Mouse (Mus musculus): ENCODE measurements around the gene Fto.

Fto gene

DNA sequence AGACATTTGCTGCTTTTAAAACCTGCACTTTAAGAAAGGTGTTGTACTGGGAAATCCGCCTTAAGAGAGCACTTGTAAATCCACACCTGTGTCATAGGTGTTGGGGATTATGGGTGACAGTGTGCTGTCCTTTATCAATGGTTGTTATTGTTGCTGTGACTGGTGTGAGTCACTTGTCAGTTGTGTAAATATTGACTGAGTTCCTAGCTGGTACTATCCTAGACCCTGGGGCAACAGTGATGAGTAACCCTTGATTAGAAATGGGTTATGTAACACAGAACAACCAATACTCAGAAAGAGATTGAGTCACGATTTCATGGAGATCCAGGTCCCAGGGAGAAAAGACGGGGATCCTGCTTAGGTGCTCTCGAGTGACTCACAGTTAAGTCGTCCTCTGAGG lies 216.4 kb downstream of the Fto start:
- DNase-seq (ENCODE audit: low spot score) = no peak

DNA sequence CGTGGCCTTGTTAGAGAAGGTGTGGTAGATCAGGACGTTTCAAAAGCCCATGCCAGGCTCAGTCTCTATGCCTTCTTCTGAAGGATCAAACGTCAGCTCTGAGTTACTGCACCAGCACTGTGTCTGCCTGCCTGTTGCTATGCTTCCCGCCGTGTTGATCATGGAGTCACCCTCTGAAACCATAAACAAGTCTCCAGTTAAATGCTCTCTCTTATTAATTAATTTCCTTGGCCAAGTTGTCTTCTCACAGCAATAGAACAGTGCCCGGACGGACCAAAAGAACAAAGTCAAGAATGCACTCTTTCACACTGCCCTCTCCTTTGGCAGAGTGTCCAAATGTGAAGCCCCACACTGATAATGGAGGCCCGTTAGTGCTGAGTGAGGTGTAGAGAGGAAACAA lies 217.3 kb downstream of the Fto start:
- DNase-seq (ENCODE audit: low spot score) = no peak

DNA sequence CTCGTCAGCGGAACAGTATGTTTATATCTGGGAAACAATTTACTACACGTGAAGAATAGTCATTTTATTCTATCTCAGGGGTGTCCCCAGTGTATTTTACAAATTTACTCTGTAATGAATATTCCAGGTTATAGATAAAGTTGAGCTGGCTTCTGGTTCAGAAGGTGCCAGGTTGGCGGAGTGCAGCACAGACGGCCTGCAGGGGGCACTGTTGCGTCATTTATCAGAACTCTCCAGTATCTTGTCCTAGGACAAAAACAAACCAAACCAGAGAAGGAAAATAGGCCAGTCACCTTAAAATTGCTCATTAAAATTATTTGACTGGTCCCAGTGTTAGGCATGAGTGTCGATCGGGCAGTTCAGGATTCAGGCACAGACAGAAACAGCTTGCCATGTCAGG lies 218.6 kb downstream of the Fto start:
- peak; percentile 91 for DNase-seq (ENCODE audit: low spot score)

GRCm38 (mm10) chr8:91532671-91533436 lies 219.5 kb downstream of the Fto start:
- DNase-seq (ENCODE audit: low spot score) = no peak

DNA sequence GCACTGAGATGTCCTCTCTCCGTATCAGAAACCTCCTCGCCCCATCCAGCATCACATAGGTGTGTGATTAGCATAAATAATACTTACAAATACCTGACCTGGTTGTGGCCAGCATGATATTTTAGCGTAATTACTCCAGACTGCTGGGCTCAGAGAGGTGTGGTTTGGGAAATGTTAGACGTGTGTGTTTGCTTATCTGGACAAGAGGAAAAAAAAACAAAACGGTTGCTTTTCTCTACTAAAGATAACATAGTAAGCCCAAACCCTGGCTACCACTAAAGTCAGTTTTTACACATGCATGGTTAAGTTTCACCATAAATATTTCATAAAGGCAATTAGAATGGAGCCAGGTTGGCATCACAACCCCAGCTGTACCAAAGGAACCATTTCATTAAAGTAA lies 221.4 kb downstream of the Fto start:
- no peak for DNase-seq (ENCODE audit: low spot score)

DNA sequence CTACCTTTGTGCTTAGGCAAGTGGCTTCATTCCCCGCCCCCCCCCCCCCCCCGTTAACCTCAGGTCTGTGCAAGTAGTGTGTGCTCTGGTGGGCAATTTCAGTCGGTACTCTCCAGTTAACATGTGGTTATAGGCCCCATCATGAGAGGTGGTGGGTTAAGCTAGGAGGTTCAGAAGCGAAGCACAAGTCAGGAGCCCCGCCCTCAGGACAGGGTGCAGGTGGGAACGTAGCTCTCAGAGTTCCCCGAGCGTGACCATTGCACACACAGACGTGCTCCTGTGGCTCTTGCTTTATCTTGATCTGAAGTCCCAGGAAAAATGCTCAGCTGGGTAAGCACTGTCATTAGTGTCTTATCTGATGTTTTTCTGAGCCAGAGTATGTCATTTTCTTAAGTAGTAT lies 224.8 kb downstream of the Fto start:
- no peak for DNase-seq (ENCODE audit: low spot score)

GRCm38 (mm10) chr8:91538892-91539291 lies 225.6 kb downstream of the Fto start:
- DNase-seq (ENCODE audit: low spot score) = no peak

GRCm38 (mm10) chr8:91539586-91539985 lies 226.3 kb downstream of the Fto start:
- no peak for DNase-seq (ENCODE audit: low spot score)

DNA sequence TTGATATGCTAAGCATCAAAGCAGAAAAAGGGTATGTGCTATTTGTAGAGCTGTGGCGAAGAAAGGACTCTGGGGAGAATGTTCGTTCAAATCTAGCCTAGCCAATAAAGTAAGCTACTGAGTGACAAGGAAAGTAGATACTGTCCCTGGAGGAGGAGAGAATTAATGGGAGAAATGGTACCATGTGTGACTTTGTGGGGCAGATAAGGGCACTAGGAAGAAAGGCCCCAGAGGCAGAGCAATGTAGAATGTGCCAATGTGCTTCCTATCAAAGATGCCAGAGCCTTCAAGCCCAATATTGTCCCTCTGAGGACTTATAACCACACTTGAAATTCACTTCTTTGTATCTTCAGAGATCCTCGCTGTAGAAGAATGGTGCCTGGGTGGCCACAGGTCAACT lies 227.9 kb downstream of the Fto start:
- no peak for DNase-seq (ENCODE audit: low spot score)

GRCm38 (mm10) chr8:91545561-91545960 lies 232.2 kb downstream of the Fto start:
- DNase-seq (ENCODE audit: low spot score) = no peak

GRCm38 (mm10) chr8:91546599-91546998 lies 233.3 kb downstream of the Fto start:
- peak; percentile 51 for DNase-seq (ENCODE audit: low spot score)

DNA sequence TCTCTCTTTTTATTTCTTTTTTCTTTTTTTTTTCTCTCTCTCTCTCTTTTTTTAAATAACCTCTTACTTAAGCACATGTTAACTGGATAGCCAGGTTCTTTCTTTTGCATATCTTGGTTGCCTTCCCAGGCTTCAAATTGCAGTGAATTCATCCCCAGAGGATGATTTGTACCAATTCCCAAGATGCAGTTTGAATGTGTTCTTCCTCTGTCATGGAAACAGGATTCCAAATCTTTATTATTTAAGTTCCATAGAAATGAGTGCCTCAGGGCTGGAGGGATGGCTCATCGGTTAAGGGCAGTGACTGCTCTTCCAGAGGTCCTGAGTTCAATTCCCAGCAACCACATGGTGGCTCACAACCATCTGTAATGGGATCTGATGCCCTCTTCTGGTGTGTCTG lies 236.8 kb downstream of the Fto start:
- no peak for DNase-seq (ENCODE audit: low spot score)

GRCm38 (mm10) chr8:91551166-91551765 lies 237.9 kb downstream of the Fto start:
- no peak for DNase-seq (ENCODE audit: low spot score)

DNA sequence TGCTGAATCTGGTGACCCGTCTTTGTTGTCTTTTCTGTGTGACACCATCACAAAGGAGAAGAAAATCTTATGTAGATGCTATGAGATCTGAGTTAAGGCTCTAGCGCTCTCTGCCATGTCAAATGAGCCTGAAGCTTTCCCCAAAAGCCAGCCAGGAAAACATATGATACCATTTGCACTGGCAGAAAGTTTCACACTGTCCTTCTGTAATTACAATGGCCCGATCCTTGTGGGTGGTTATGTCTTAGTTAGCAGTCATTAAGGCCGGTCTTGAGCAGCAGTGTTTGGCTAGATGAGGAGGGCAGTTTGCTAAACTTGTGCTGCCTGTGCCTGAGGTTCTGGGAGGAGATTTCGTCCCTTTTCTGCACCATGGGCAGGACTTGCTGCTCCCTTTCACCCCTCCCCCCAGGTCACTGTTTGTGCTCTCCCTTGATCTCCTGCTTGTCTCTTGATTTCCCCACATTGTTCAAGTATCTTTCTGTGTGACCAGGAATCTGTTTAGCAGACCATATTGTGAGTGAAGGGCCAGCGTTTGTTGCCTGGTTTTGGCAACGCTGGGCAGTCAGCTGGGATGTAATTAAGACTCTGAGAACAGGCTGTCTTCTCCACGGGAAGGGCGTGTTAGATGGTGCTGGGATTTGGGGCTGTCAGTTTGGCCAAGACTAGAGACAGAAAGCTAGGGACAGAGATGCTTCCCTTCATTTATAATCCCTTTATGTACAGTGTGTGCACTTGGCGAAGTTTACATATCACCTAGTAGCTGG lies 238.6 kb downstream of the Fto start:
- DNase-seq (ENCODE audit: low spot score) = peak; percentile 70

DNA sequence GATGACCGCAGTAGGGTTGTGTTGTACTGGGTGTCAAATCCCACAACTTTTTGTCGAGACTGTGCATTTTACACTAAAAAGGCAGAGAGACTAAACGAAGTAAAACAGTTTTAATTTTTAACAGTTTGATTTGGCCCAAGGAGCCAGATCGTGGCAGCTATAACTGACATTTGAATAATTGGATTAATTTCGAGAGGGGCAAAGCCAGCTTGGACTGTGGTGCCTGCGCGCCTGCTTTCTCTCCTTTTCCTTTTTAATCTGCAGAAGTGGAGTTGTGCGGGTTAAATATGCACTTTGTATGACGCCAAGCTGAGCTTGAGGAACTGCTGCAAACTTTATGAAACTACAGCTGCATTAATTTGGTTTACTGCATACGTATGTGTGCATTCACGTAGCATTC lies 239.3 kb downstream of the Fto start:
- peak; percentile 72 for DNase-seq (ENCODE audit: low spot score)

GRCm38 (mm10) chr8:91553387-91553786 lies 240.1 kb downstream of the Fto start:
- no peak for DNase-seq (ENCODE audit: low spot score)

- DNase-seq (ENCODE audit: low spot score) = peak; percentile 72
Observed at GRCm38 (mm10) chr8:91557041-91557587, 243.8 kb downstream of the Fto start.

- no peak for DNase-seq (ENCODE audit: low spot score)
Observed at GRCm38 (mm10) chr8:91558408-91558807, 245.1 kb downstream of the Fto start.

DNA sequence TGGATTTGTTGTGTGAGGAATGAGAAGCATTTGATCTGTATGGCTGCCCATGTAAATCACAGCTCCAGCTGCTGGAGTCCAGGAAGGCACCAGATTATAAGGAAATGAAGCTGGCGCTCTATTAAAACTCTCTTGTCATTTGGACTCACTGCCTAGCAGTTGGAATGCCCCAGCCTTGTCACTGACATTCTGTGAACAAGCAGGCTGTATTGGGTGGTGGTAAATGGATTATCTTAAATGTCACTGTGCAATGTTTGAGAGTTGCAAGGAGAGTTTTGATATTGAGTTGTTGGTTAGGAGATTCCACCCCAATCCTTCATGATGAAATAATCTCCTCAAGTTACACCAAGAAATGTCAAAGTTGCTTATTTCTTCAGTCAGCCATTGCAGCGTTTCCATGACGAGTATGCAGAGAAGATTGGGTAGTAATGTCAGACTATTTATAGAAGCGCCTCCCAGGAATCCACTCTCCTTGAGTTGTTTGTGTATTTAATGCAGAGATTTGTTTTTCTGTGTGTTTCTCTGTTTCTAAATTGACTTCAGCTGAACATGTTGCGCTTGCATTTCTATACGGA lies 246.8 kb downstream of the Fto start:
- DNase-seq (ENCODE audit: low spot score) = no peak

GRCm38 (mm10) chr8:91561241-91561640 lies 247.9 kb downstream of the Fto start:
- no peak for DNase-seq (ENCODE audit: low spot score)

DNA sequence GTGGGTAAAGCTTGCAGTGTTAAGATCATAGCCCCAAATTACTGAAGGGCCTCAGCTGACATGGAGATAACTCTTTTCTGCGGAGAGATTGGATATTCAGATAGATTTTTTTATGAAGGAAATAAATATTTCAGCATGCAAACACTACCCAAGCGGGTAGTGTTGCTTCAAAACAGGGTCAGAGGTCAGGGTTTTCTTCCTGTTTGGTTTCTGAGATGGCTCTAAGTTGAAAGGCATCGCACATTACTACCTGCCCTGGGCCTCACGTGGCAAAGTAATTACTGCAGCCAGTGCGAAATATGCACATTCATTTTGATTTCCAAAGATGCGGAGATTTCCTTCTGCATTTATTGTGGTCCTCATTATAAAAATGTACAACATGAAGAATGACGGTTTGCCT lies 249.3 kb downstream of the Fto start:
- no peak for DNase-seq (ENCODE audit: low spot score)

DNA sequence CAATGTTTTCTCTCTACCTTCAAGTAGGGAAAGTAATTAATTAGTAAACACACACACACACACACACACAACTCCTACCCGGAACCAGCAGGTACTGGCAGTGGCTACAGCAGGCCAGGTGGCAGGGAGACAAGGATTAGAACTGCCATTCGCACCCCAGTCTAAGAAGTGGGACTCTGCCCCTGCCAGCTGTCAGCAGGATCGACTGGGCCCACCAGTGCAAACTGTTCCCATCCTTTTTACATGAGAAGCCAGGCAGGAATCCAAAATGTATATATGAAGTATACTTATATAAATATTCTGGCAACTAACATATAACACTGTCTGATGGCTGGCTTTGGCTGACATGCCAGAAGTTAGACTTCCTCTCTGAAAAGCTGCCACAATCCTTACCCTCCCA lies 250.0 kb downstream of the Fto start:
- DNase-seq (ENCODE audit: low spot score) = no peak
